Mouse (Mus musculus): Measurements from ENCODE around the gene Rasgef1b. TPM values are rescaled to one million over a fixed set of nuclear protein-coding genes. Genes with fewer than 3 reads are reported as not detected.

The Rasgef1b gene
- polyA plus RNA-seq, 1 experiment from 2014 or later, result 33.9 TPM

DNA sequence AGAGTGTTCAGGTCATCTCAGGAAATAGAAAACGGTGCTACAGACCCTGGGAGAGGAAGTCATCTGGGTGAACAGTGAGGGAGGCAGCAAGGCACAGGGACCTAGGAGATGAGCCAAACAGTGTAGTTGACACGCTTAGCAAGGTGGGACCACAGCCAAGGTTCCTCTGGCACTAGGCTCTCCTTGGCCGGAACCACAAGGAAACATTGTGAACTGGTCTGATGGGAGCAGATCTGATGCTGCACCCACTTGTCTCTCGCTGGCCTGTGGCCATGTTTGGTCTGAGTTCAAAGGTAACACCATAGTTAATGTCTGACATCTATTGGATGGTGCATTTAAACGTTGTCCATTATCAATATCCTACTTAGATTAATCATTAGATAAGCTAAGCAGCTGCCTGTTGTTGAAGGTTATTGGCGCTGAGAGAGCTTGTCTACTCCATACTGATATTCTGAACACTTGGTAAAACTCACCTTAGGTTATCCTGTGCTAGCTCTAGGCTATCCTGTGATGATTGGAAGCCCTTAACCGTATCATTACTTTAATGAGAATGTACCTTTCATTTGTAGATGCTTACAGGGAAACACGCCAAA lies 380.5 kb downstream of the Rasgef1b start:
- H3K4me3 ChIP-seq (ENCODE audit: low read depth, low read length), result no peak overlapping the region
- no peaks in the 10 kb centered on the region for H3K9me3 ChIP-seq (ENCODE audit: low read length)
- 57% methylated on average over 8 of the region's 8 CpGs for WGBS
- ATAC-seq (0 out of 2 replicates have a peak, but pooled peaks have one; percentile 32), DNase-seq (ENCODE audit: low spot score) (peak; percentile 39)
- no peak overlapping the region for H3K4me2 ChIP-seq (replicated peaks; ENCODE audit: low read depth, low read length)
- H3K36me3 ChIP-seq (ENCODE audit: insufficient read depth, low read length), result no peaks in the 10 kb centered on the region
- no peaks in the 10 kb centered on the region for H3K27me3 ChIP-seq (replicated peaks; ENCODE audit: insufficient read depth, low read length)
- H3K9ac ChIP-seq (replicated peaks; ENCODE audit: low read depth), result no peak overlapping the region
- H3K4me1 ChIP-seq (ENCODE audit: insufficient read depth, low read depth, low read length), result no peaks in the 10 kb centered on the region
- TF ChIP-seq EP300 (IDR thresholded peaks at IDR 0.05), result no peak
- no peak for TF ChIP-seq CTCF (IDR thresholded peaks at IDR 0.05)
- H3K27ac ChIP-seq (ENCODE audit: low read length), result no peak overlapping the region

DNA sequence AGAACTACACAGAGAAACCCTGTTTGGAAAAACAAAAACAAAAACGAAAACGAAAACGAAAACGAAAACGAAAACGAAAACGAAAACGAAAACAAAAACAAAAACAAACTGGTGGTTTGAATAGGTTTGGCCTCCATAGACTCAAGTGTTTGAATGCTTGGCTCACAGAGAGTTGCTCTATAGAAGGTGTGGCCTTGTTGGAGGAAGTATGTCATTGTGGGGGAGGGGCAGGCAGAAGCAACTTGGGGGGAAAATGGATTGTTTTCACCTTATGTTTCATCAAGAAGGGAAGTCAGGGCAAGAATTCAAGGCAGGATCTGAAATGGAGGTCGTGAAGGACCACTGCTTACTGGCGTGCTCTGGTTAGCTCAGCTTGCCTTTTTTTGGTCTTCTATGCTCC lies 386.3 kb downstream of the Rasgef1b start:
- WGBS, result 92% methylated on average over 10 of the region's 10 CpGs
- DNase-seq (ENCODE audit: low spot score) (no peak), ATAC-seq (no peak)
- TF ChIP-seq CTCF (IDR thresholded peaks at IDR 0.05), result no peak
- Histone ChIP-seq H3K4me3 (ENCODE audit: low read depth, low read length) (no peak overlapping the region), H3K4me1 (ENCODE audit: insufficient read depth, low read depth, low read length) (no peaks in the 10 kb centered on the region), H3K4me2 (replicated peaks; ENCODE audit: low read depth, low read length) (no peak overlapping the region), H3K36me3 (ENCODE audit: insufficient read depth, low read length) (no peaks in the 10 kb centered on the region), H3K27ac (ENCODE audit: low read length) (no peak overlapping the region), H3K9me3 (ENCODE audit: low read length) (no peaks in the 10 kb centered on the region), H3K9ac (replicated peaks; ENCODE audit: low read depth) (no peak overlapping the region), H3K27me3 (replicated peaks; ENCODE audit: insufficient read depth, low read length) (no peaks in the 10 kb centered on the region)

DNA sequence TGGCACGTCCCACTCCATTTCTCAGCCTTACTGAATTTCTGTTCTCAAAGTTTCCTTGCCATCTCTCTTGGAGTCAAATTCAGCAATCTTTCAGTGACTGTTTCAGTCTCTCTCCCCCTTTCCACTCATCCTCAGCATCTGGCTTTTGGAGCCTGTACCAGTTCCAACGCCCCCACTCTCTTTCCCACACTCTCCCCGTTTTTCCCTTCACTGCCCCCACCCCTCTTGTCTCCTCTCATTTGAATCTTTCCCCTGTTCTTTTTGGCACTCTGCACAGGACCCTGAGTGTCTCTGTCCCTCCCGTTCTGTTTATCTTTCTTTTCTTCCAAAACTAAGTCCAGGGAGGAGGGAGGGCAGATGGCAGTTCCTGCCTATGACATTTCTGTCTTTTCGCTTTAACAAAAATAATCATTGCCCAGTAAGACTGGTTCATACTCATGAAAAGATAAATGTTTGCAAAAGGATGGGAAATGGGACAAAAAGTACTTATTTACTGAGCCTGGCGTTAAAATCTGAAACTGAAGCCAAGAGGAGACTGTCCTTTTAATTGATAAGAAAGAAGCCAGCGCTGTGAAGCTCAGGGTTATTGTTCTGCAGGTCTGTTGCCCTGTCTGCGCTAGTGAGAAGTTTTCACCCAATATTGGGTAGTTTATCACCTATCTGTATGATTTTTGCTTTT lies 388.4 kb downstream of the Rasgef1b start:
- Histone ChIP-seq H3K9me3 (ENCODE audit: low read length) (no peaks in the 10 kb centered on the region), H3K4me1 (ENCODE audit: insufficient read depth, low read depth, low read length) (no peaks in the 10 kb centered on the region), H3K4me3 (ENCODE audit: low read depth, low read length) (peak overlapping the region; percentile 33; the same call in 1 of the 2 replicates), H3K4me2 (replicated peaks; ENCODE audit: low read depth, low read length) (peak overlapping the region; percentile 61), H3K9ac (replicated peaks; ENCODE audit: low read depth) (no peak overlapping the region), H3K27me3 (replicated peaks; ENCODE audit: insufficient read depth, low read length) (no peaks in the 10 kb centered on the region), H3K36me3 (ENCODE audit: insufficient read depth, low read length) (no peaks in the 10 kb centered on the region), H3K27ac (ENCODE audit: low read length) (peak overlapping the region; percentile 77)
- DNase-seq (ENCODE audit: low spot score), result peak; percentile 47
- WGBS, result 49% methylated on average over 8 of the region's 8 CpGs
- peak; percentile 48 for ATAC-seq
- peak; percentile 52 for TF ChIP-seq EP300 (IDR thresholded peaks at IDR 0.05)
- TF ChIP-seq CTCF (IDR thresholded peaks at IDR 0.05), result no peak

DNA sequence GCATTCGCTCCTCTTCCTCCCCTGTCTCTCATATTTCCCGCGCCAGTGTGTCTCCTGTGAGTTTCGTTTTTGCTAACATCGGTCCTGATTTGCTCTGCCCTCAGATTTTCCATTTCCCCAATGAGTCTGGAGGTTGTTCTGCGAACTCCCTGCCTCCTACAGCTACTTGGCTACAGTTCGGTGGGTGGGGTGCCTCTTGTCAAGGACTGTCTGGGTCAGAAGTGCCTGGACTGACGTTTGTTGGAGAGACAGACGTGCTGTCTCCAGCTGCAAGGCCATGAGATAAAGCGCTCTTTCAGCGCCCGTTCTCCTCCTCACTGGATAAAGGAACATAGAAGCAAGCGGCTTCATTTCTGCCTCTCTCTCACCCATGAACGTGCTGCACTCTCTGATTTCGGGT lies 389.1 kb downstream of the Rasgef1b start:
- peak; percentile 78 for DNase-seq (ENCODE audit: low spot score)

DNA sequence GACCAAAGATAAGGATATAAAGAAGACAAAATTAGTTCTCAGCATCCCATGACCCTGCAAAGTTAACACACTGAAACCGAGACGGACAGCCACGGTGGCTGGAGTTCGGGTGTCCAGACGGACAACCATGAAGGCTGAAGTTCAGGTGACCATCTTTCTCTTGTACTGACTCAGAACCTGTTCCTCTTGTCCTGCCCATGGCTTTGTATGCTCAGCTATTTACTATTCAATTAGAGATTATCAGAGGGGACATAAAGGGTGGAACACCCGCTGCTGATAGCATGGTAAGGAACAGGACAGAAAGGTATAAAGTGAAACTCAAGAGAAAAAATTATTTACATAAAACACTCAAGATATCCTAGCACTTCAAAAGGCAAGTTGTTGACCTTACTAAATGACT lies 390.0 kb downstream of the Rasgef1b start:
- Histone ChIP-seq H3K36me3 (ENCODE audit: insufficient read depth, low read length) (no peaks in the 10 kb centered on the region), H3K9ac (replicated peaks; ENCODE audit: low read depth) (no peak overlapping the region), H3K27me3 (replicated peaks; ENCODE audit: insufficient read depth, low read length) (no peaks in the 10 kb centered on the region), H3K4me2 (replicated peaks; ENCODE audit: low read depth, low read length) (peak overlapping the region; percentile 61; the same call in 1 of the 2 replicates), H3K4me3 (ENCODE audit: low read depth, low read length) (no peak overlapping the region), H3K27ac (ENCODE audit: low read length) (no peak overlapping the region), H3K9me3 (ENCODE audit: low read length) (no peaks in the 10 kb centered on the region), H3K4me1 (ENCODE audit: insufficient read depth, low read depth, low read length) (no peaks in the 10 kb centered on the region)
- no peak for DNase-seq (ENCODE audit: low spot score)
- TF ChIP-seq EP300 (IDR thresholded peaks at IDR 0.05) (no peak), CTCF (IDR thresholded peaks at IDR 0.05) (no peak)
- ATAC-seq, result no peak
- WGBS, result 71% methylated on average over 6 of the region's 6 CpGs

More for the DNA sequence above, 389.1 kb downstream of the Rasgef1b start:
- H3K27ac ChIP-seq (ENCODE audit: low read length), result peak overlapping the region; percentile 77
- TF ChIP-seq CTCF (IDR thresholded peaks at IDR 0.05) (no peak), EP300 (IDR thresholded peaks at IDR 0.05) (no peak)
- H3K9me3 ChIP-seq (ENCODE audit: low read length), result no peaks in the 10 kb centered on the region
- 13% methylated on average over 15 of the region's 15 CpGs for WGBS
- no peaks in the 10 kb centered on the region for H3K27me3 ChIP-seq (replicated peaks; ENCODE audit: insufficient read depth, low read length)
- peak; percentile 90 for ATAC-seq
- peak overlapping the region; percentile 33 for H3K4me3 ChIP-seq (ENCODE audit: low read depth, low read length)
- 0 out of 2 replicates have a peak overlapping the region, but pooled peaks have one; percentile 16 for H3K9ac ChIP-seq (replicated peaks; ENCODE audit: low read depth)
- no peaks in the 10 kb centered on the region for H3K4me1 ChIP-seq (ENCODE audit: insufficient read depth, low read depth, low read length)
- H3K4me2 ChIP-seq (replicated peaks; ENCODE audit: low read depth, low read length), result peak overlapping the region; percentile 61
- H3K36me3 ChIP-seq (ENCODE audit: insufficient read depth, low read length), result no peaks in the 10 kb centered on the region

DNA sequence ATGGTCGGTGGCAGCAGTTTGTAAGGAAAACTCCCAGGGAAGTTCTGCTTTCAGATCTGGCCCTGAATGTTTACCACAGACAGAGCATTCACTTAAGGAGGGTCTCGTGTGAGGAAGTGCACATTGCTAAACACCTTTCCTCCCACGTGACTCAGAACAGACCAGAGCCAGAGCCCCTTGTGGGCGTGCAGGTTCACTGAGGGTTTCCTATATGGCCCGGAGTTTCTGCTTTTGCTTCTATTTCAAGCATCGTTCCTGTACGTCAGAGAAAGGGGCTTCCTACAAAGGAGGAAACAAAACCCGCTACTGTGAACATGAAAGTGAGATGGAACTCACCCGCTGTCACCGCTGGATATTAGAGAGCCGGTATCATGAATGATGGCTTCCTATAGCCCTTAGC lies 392.4 kb downstream of the Rasgef1b start:
- peak; percentile 57 for DNase-seq (ENCODE audit: low spot score)
- Histone ChIP-seq H3K27me3 (replicated peaks; ENCODE audit: insufficient read depth, low read length) (no peaks in the 10 kb centered on the region), H3K9ac (replicated peaks; ENCODE audit: low read depth) (no peak overlapping the region), H3K27ac (ENCODE audit: low read length) (no peak overlapping the region), H3K9me3 (ENCODE audit: low read length) (no peaks in the 10 kb centered on the region), H3K36me3 (ENCODE audit: insufficient read depth, low read length) (no peaks in the 10 kb centered on the region), H3K4me3 (ENCODE audit: low read depth, low read length) (no peak overlapping the region), H3K4me2 (replicated peaks; ENCODE audit: low read depth, low read length) (no peak overlapping the region), H3K4me1 (ENCODE audit: insufficient read depth, low read depth, low read length) (no peaks in the 10 kb centered on the region)
- TF ChIP-seq CTCF (IDR thresholded peaks at IDR 0.05) (no peak), EP300 (IDR thresholded peaks at IDR 0.05) (no peak)
- WGBS, result 50% methylated on average over 11 of the region's 11 CpGs
- no peak for ATAC-seq

Data from lung, postnatal 0 days (tissue).